Mouse (Mus musculus): ENCODE results near the gene Mas1.

Gene Mas1

GRCm38 (mm10) chr17:12872275-12873028 is 4.5 kb upstream of the Mas1 start:
- DNase-seq (ENCODE audit: low read depth, low spot score) = no peak

DNA sequence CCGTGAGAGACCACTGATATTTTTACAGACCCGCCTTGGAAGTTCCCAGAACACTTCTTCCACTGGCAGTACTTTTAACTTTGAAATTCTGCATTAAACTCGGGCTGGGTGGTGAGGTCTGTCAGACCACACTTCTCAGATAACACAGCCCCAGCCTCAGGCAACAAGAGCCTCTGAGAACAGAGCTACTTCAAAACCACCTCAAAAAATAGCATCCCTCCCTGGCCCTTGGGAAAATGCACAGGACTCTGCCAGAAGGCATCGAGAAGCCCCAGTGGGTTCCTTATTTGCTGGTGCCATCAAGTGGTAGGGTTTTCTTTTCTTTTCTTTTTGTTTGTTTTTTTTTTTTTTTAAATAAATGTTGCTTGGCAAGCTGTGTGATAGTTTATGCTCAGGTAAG is 697 bp upstream of the Mas1 start:
- no peak for DNase-seq (ENCODE audit: low read depth, low spot score)

DNA sequence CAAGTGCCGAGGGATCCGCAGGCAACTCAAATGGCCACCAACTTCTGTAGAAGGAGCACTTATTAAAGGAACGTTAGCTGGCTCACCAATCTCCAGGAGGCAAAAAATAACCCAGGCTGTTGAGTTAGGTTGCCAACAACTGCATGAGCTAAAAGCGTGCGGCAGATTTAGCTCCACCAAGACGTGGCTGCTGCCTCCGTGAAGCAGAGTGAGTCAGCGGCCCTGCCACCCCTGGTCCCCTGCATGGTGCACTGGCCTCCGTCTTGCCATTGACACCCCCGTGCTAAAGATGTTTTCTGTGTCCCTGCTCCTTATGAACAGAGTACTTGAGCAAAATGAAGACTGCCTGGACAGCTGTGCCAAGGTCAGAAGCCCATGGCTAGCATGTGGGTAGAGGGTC is 1.1 kb downstream of the Mas1 start:
- peak; percentile 54 for DNase-seq (ENCODE audit: low read depth, low spot score)

DNA sequence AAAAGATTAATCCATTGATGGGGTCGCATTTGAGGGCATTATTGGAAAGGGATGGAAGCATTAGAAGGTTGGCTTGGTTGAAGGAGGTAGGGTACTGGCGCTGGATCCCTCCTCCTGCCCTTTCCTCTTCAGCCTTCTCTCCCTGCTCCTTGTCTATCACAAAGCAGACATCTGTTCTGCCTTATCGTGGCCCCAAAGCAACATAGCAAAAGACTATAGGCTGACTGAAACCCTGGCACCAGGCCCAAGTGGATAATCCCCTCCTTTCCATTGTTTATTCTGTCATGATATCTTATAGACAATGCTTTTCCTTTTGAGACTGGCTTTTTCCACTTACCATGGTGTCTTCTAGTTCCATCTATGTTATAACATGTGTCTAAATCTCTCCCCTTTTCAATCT is 2.5 kb downstream of the Mas1 start:
- no peak for DNase-seq (ENCODE audit: low read depth, low spot score)

DNA sequence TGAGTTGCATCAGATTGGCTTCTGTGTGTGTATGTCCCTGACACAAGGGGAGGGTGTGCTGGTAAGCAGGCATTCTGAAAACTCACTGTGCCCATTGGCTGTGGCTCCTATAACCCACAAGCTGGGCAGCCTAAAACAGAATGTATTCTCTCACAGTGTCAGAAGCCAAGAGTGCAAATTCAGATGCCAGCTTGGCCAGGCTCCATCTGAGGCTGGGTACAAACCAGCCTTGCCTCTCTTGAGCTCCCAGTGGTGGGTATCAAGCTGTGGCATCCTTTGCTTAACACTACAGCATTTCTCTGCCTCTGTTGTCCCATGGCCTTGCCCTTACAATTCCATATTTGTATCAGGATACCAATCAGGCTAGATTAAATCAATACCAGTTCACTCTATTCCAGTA is 3.8 kb downstream of the Mas1 start:
- DNase-seq (ENCODE audit: low read depth, low spot score) = no peak

GRCm38 (mm10) chr17:12859006-12859520 is 8.9 kb downstream of the Mas1 start:
- no peak for DNase-seq (ENCODE audit: low read depth, low spot score)

GRCm38 (mm10) chr17:12858072-12858471 is 9.9 kb downstream of the Mas1 start:
- no peak for DNase-seq (ENCODE audit: low read depth, low spot score)

- DNase-seq (ENCODE audit: low read depth, low spot score) = no peak
Observed at GRCm38 (mm10) chr17:12857395-12857794, 10.5 kb downstream of the Mas1 start.

GRCm38 (mm10) chr17:12854386-12854785 is 13.6 kb downstream of the Mas1 start:
- DNase-seq (ENCODE audit: low read depth, low spot score) = no peak

DNA sequence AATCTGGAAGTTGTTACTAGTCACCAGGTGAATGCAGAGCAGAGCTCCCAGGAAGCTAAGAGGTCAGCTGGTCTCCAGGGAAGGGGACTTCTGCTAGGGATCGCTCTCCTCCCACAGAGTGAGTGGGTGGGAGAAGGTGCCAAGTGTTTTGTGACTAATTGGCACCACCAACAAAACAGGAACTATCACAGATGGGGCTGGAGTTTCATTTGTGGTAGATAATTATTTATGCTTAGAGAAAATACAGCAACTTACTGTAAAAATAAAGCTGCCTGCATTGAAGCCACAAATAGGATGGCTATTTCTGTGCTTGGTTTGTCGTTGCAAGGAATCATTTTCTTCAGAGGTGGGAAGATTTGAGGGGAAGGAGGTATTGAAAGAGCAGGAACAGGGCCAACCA is 14.1 kb downstream of the Mas1 start:
- DNase-seq (ENCODE audit: low read depth, low spot score) = no peak

- no peak for DNase-seq (ENCODE audit: low read depth, low spot score)
Observed at GRCm38 (mm10) chr17:12851689-12852088, 16.3 kb downstream of the Mas1 start.

DNA sequence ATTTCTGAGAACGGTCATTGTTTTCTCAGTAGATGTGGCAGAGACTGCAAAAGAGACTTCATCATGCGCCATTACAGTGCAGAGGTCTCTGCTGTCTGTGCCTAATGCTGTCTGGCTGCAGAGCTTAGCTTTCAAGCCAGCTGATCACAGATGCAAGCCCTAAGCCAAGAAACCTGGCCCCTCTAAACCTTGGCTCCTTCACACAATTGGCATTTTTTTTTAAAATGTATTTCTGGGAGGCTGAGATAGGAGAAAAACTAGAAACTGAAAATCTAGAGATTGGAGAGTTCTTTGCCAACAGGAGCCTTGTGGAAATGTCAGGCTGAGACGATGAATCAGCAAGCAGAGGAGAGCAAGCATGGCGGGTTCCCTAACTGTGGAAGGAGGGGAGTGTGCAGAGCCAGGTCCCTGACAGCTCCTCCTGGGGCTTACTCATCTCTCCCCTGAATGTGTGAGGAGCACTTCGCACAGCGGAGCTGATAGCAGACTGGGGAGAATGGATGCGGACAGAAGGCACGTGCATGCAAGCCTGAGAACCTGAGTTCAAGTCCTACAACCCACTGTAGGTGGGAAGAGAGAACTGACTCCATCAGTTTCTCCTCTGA is 18.1 kb downstream of the Mas1 start:
- DNase-seq (ENCODE audit: low read depth, low spot score) = no peak

DNA sequence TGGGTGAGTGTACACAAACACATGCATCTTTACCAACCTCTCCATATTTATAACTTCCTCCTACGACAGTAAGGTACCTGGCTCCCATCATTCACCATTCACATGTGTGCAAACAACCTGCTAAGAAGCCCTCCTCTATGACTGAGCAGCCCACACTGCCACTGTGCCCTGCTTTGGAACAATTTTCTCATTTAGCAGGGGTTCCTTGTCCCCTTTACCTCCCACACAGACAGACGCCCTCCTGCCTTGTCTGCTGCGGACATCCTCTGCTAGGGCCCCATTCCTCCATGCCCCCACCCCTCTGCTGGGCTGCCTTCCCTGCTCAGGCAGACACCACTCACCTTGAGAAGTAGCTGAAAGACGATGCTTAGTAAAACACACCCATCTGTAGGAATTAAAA is 20.2 kb downstream of the Mas1 start:
- DNase-seq (ENCODE audit: low read depth, low spot score) = no peak

GRCm38 (mm10) chr17:12846474-12846873 is 21.5 kb downstream of the Mas1 start:
- DNase-seq (ENCODE audit: low read depth, low spot score) = no peak

DNA sequence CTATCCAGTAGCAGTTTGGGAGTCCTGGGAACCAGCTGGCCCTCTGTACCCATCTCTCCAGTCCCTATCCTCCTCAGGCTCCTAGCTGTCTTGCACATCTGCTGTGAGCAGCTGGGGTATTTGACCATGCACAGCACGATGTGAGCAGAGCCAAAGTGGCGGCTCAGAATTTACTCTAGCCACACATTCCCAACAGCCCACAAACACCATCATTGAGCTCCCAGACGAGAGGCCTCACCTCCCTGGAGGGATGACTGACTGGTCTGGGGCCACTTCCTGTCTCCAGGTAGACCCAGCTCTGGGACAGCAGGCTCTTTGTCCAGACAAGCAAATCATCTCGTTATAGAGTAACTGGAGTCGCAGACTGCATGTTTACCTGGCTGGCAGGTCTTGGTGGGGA is 22.1 kb downstream of the Mas1 start:
- no peak for DNase-seq (ENCODE audit: low read depth, low spot score)

GRCm38 (mm10) chr17:12844540-12844939 is 23.4 kb downstream of the Mas1 start:
- DNase-seq (ENCODE audit: low read depth, low spot score) = no peak

DNA sequence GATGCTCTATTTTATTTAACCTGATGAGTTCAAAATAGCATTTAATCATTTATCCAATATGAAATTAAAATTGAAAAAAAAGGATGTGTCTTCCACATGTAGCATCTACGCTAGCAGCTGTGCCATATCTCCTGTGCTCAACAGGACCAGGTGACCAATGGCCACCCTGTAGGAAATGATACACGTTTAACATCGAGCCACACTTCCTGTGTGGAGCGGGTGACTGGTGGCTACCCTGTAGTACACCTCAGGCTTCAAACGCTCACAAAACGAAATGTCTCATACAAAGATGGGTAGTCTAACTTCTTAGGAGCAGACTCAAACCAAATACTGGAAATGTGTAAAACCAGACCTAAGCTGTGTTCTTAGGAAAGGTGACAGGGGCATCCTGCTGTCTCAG is 24.1 kb downstream of the Mas1 start:
- no peak for DNase-seq (ENCODE audit: low read depth, low spot score)

DNA sequence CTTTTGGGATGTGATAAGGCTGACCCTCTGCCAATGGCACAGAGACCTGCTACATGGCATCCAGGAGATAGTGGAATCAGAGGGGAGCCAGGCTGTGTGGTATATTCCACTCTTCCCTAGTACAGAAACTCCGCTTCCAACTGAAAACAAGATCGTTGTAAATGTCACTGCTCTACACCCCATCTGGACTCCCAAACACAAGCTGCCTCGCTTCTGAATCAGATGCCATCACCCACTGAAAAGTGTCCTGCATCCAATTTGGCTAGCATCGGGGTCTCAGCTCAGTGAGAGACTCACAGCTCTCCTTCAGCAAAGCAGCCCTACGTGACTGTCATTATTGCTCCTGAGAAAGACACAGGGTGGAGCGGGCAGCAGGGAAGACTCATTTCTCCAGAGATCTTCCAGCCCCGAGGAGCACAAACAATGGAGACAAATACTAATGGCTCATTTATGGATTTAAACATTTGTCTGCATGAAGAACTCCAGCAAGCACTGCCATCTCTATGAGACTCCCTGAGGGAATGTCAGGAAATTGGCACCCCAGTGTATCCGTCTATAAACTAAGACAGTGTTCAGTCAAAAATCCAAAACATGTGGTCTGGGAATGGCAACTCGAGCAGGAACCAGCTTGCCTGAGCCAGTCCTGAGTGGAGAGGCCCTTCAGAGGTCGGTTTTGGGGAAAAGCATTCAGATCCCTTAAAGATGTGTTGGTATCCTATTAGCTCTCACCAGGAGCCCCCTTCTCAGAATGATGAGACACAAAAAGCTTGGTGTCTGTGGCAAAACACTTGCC is 28.3 kb downstream of the Mas1 start:
- DNase-seq (ENCODE audit: low read depth, low spot score) = no peak

DNA sequence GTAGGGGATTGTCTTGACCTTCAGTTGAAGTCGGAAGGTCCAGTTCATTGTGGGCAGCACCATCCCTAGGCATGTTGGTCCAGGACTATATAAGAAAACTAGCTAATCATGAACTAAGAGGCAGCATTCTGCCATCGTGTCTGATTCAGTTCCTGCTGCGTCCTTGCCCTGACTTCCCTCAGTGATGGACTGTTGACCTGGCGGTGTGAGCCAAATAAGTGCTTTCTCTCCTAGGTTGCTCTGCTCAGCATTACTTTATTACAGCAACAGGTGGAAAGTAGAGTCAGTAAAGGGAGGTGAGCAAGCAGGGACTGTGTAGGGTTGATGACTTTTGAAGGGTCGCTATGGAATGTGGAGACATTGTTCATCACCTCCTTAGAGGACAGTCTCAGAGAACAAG is 32.2 kb downstream of the Mas1 start:
- DNase-seq (ENCODE audit: low read depth, low spot score) = no peak

DNA sequence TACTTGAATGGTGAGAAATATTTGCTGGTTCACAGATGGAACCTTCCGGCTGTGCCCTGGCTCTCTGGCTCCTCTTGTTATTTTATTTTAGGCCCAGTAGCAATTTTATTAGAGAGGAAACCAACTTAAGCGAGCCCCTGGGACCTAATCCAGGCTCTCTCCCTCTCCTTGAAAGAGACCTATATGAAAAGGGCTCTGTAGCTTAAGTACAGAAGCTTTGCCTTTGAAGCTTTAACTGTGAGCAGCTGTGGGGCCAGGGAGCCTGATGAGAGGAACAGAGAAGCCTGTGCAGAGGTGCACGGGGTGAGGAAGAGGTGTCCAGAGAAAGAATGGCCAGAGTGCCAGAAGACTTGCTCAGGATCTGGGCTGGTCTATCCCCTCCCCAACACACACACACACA is 33.1 kb downstream of the Mas1 start:
- no peak for DNase-seq (ENCODE audit: low read depth, low spot score)

- DNase-seq (ENCODE audit: low read depth, low spot score) = no peak
Observed at GRCm38 (mm10) chr17:12834317-12834716, 33.6 kb downstream of the Mas1 start.

DNA sequence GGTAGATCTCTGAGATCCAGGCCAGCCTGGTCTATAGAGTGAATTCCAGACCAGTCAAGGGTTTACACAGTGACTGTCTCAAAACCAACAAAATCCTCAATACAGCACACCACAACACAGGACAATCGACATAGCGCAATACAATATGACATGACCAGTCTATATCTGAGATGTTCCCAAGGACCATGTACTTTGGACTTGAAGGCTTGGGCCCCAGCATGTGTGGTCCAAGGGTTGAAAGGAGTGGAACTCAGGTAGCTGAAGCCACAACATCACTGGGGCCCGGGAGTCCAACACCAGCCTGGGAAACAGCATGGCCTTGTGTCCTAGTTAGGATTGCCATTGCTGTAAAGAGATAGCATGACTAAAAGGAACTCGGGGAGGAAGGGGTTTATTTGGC is 35.3 kb downstream of the Mas1 start:
- DNase-seq (ENCODE audit: low read depth, low spot score) = no peak

DNA sequence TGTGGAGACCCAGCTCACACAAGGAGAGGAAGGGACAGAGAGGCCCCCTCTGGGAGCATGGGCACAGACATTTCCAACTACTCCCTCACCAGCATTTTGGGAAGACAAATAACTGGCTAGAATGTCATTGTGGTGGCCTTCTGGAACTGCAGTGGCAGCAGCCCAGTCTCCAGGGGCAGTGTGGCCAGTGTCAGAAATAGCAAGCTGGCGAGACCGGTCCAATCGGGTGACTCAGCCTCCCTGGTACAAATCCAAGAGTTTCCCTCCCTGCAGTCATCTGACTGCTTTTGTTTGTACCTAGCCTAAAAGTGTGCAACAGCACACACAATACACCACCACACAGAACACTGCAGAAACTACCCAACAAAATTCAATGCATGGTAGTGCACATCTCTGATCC is 35.7 kb downstream of the Mas1 start:
- DNase-seq (ENCODE audit: low read depth, low spot score) = peak; percentile 18

Measured in skeletal muscle tissue, adult 2 months (tissue).